Mouse (Mus musculus) liver, postnatal 0 days (tissue): Measurements from ENCODE around the gene Scn2b. TPM values are rescaled to one million over a fixed set of nuclear protein-coding genes. Genes with fewer than 3 reads are reported as not detected.

Experiments
- ATAC-seq: fragments of 200-750 bp; cut with Nextera tagmentation; 2 replicates; pipeline ENCODE4 v1.8.0; 2017; ENCODE audit warnings: mild to moderate bottlenecking, moderate library complexity
- DNase-seq: peaks from one replicate; pipeline ENCODE4 v3.0.0-alpha.2; 2016
- H3K27ac ChIP-seq: fragments of 300-500 bp; sonication (generic); 2 replicates; pipeline ENCODE4 v1.5.1; 2014; ENCODE audit warnings: antibody characterized with exemption, moderate library complexity, mild to moderate bottlenecking, low read depth
- H3K27me3 ChIP-seq: fragments of 300-500 bp; sonication (generic); 2 replicates; pipeline ENCODE4 v1.6.1; 2014; ENCODE audit warnings: low read length, control low read depth, mixed read lengths; ENCODE audit not compliant: insufficient read depth
- H3K36me3 ChIP-seq: fragments of 300-500 bp; sonication (generic); replicated peaks from 2 replicates; pipeline ENCODE4 v1.6.1; 2014; ENCODE audit warnings: mild to moderate bottlenecking, control low read depth, low read length, moderate library complexity, mixed read lengths; ENCODE audit not compliant: insufficient read depth
- H3K4me1 ChIP-seq: fragments of 300-500 bp; sonication (generic); 2 replicates; pipeline ENCODE4 v1.6.1; 2014; ENCODE audit warnings: antibody characterized with exemption, mild to moderate bottlenecking, control low read depth; ENCODE audit not compliant: insufficient read depth
- H3K4me2 ChIP-seq: fragments of 300-500 bp; sonication (generic); 2 replicates; pipeline ENCODE4 v1.6.1; 2014; ENCODE audit warnings: low read depth, mild to moderate bottlenecking, low read length, moderate library complexity, mixed read lengths
- H3K4me3 ChIP-seq: fragments of 300-500 bp; sonication (generic); 2 replicates; pipeline ENCODE4 v1.5.1; 2014; ENCODE audit warnings: low read depth, low read length
- H3K9ac ChIP-seq: fragments of 300-500 bp; sonication (generic); replicated peaks from 2 replicates; pipeline ENCODE4 v1.6.1; 2014; ENCODE audit warnings: mild to moderate bottlenecking, moderate library complexity
- H3K9me3 ChIP-seq: fragments of 300-500 bp; sonication (generic); 2 replicates; pipeline ENCODE4 v1.6.1; 2016; ENCODE audit warnings: mild to moderate bottlenecking, control low read depth, low read length, mixed read lengths
- CTCF ChIP-seq: sonication (generic); IDR thresholded peaks from 2 replicates; pipeline ENCODE4 v1.5.1; 2016; ENCODE audit warnings: antibody characterized with exemption, low read depth
- EP300 ChIP-seq: IDR thresholded peaks from 2 replicates; pipeline ENCODE4 v1.6.1; 2016; ENCODE audit warnings: antibody characterized with exemption, low read depth, mild to moderate bottlenecking
- WGBS: fragments of 180-500 bp; shearing (Covaris S2); extraction: QIAGEN DNeasy Blood & Tissue Kit; methylation state at CpG from one replicate; pipeline ENCODE4 v1.1.7; 2014; ENCODE audit not compliant: insufficient replicate concordance; 5-methylcytosine and 5-hydroxymethylcytosine counted together
- polyA plus RNA-seq: library from polyadenylated mRNA; unstranded; fragments of >200 nt; fragmentation: Nextera tagmentation; extraction: Ambion mirVana; gene quantifications from 2 replicates; pipeline ENCODE4 v1.2.1, GENCODE M21; 2015

Scn2b gene
- polyA plus RNA-seq, 1 experiment from 2014 or later: 0.09 TPM

GRCm38 (mm10) chr9:45085741-45086690 is 31.6 kb upstream of the Scn2b start:
- no peaks in the 10 kb centered on the region for H3K27me3 ChIP-seq
- no peak for DNase-seq
- TF ChIP-seq CTCF: no peak
- TF ChIP-seq EP300: no peak
- H3K36me3 ChIP-seq: no peaks in the 10 kb centered on the region
- H3K4me1 ChIP-seq: peaks cover 13% of the 10 kb centered on the region
- no peak overlapping the region for H3K9ac ChIP-seq
- peak overlapping the region; percentile 13; the same call in 1 of the 2 replicates for H3K4me2 ChIP-seq
- peak overlapping the region; percentile 44; the same call in 1 of the 2 replicates for H3K27ac ChIP-seq
- no peak for ATAC-seq
- 59% methylated on average over 12 of the region's 12 CpGs for WGBS
- H3K9me3 ChIP-seq: no peaks in the 10 kb centered on the region
- H3K4me3 ChIP-seq: no peak overlapping the region

GRCm38 (mm10) chr9:45088040-45088439 is 29.5 kb upstream of the Scn2b start:
- Histone ChIP-seq H3K4me2 (no peak overlapping the region), H3K27me3 (no peaks in the 10 kb centered on the region), H3K4me1 (peaks cover 19% of the 10 kb centered on the region), H3K27ac (no peak overlapping the region), H3K9ac (no peak overlapping the region), H3K36me3 (no peaks in the 10 kb centered on the region), H3K4me3 (no peak overlapping the region), H3K9me3 (no peaks in the 10 kb centered on the region)
- no peak for DNase-seq
- ATAC-seq: no peak
- no peak for TF ChIP-seq EP300
- no peak for TF ChIP-seq CTCF

GRCm38 (mm10) chr9:45090811-45091210 is 26.8 kb upstream of the Scn2b start:
- Histone ChIP-seq H3K4me1 (peaks cover 15% of the 10 kb centered on the region), H3K36me3 (no peaks in the 10 kb centered on the region), H3K27ac (no peak overlapping the region), H3K4me3 (no peak overlapping the region), H3K9me3 (no peaks in the 10 kb centered on the region), H3K9ac (no peak overlapping the region), H3K27me3 (no peaks in the 10 kb centered on the region), H3K4me2 (no peak overlapping the region)
- DNase-seq: no peak
- no peak for ATAC-seq
- 66% methylated on average over 3 of the region's 3 CpGs for WGBS
- TF ChIP-seq CTCF (peak; percentile 43), EP300 (no peak)

- ATAC-seq (no peak), DNase-seq (no peak)
- Histone ChIP-seq H3K27ac (no peak overlapping the region), H3K9ac (no peak overlapping the region), H3K4me3 (no peak overlapping the region), H3K9me3 (no peaks in the 10 kb centered on the region), H3K4me2 (no peak overlapping the region), H3K27me3 (no peaks in the 10 kb centered on the region), H3K4me1 (peaks cover 12% of the 10 kb centered on the region; the same call in 1 of the 2 replicates), H3K36me3 (no peaks in the 10 kb centered on the region)
- TF ChIP-seq CTCF: no peak
- no peak for TF ChIP-seq EP300
- WGBS: 40% methylated on average over 4 of the region's 4 CpGs
Observed at GRCm38 (mm10) chr9:45092641-45093040, 24.9 kb upstream of the Scn2b start.

- Histone ChIP-seq H3K9me3 (no peaks in the 10 kb centered on the region), H3K9ac (no peak overlapping the region), H3K4me1 (peaks cover 12% of the 10 kb centered on the region; the same call in 1 of the 2 replicates), H3K36me3 (no peaks in the 10 kb centered on the region), H3K27me3 (no peaks in the 10 kb centered on the region), H3K4me3 (no peak overlapping the region), H3K27ac (no peak overlapping the region), H3K4me2 (peak overlapping the region; percentile 13; the same call in 1 of the 2 replicates)
- ATAC-seq (no peak), DNase-seq (no peak)
- TF ChIP-seq CTCF (no peak), EP300 (no peak)
- 53% methylated on average over 6 of the region's 6 CpGs for WGBS
Observed at GRCm38 (mm10) chr9:45095149-45095937, 22.2 kb upstream of the Scn2b start.

GRCm38 (mm10) chr9:45097877-45098276 is 19.7 kb upstream of the Scn2b start:
- Histone ChIP-seq H3K4me3 (no peak overlapping the region), H3K27ac (no peak overlapping the region), H3K4me2 (no peak overlapping the region), H3K36me3 (no peaks in the 10 kb centered on the region), H3K4me1 (peaks cover 6% of the 10 kb centered on the region; the same call in 1 of the 2 replicates), H3K9me3 (no peaks in the 10 kb centered on the region), H3K27me3 (no peaks in the 10 kb centered on the region), H3K9ac (no peak overlapping the region)
- TF ChIP-seq CTCF: no peak
- no peak for TF ChIP-seq EP300
- WGBS: 78% methylated on average over 5 of the region's 5 CpGs
- DNase-seq (no peak), ATAC-seq (no peak)
